Mouse (Mus musculus) lung, postnatal 14 days (tissue): ENCODE measurements around the gene Cabin1.

Experiments used
- DNase-seq: peaks from one replicate; pipeline ENCODE4 v3.0.0; 2021

Gene Cabin1

GRCm38 (mm10) chr10:75766856-75767255 lies 2.7 kb upstream of the Cabin1 start:
- DNase-seq, result no peak

DNA sequence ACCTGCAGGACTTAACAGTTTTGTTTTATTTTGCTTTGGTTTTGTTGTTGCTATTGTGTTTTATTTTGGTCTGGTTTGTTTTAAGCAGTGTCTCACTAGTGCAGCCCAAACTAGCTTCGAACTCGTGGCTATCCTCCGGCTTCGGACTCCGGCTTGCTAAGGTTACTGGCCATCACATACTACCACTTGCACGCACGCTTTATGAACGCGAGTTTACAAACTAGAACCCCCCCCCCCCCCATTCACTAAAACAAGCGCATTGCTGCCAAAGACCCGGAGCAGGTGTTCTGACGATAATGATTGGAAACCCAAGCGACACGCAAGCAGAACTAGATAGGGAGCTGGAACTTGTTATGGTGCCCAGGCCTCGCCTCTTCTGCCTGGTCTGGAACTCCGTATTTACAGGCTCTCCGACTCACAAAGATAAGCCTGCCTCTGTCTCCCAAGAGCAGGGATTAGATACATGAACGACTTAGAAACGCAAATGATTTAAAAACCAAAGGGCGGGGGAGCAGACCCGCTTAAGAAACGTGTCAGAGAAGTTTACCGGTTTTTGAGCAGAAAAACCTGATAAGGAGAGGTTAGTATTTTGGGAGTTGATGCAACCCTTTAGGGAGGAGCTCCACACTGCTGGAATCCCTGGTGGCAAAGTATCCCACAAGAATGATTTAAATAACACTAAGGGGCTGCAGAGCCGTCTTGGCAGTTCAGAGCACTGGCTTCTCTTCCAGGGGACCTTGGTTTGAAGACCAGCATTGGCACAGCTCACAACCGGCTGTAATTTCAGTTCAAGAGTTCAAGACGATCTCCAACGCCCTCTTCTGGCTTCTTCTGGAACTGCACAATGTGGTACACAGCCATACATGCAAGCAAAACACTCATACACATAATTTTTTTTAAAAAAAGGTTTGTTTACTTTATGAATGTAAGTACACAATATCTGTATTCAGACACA lies 655 bp upstream of the Cabin1 start:
- DNase-seq, result peak; percentile 80

GRCm38 (mm10) chr10:75762413-75762812 lies 1.7 kb downstream of the Cabin1 start:
- no peak for DNase-seq

DNA sequence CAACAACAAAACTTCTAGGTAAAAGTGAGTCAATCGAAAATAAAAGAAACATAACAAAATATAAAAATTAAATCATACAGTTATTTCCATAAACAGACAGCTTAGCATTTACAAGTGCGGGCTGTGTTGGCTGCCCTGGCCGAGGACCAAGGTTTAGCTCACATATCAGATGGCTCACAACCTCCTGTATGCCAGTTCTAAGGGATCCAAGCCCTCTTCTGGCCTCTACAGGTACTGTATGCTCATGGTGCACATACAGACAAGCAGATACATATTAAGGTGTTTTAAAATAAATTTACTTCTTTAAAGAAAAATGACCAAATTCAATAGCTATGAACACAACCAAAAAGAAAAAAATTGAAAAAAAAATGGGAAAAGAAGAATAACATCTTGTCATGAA lies 3.8 kb downstream of the Cabin1 start:
- no peak for DNase-seq

- no peak for DNase-seq
Measured at GRCm38 (mm10) chr10:75756719-75757118, 7.4 kb downstream of the Cabin1 start.

GRCm38 (mm10) chr10:75744017-75744416 lies 20.1 kb downstream of the Cabin1 start:
- DNase-seq, result peak; percentile 89

DNA sequence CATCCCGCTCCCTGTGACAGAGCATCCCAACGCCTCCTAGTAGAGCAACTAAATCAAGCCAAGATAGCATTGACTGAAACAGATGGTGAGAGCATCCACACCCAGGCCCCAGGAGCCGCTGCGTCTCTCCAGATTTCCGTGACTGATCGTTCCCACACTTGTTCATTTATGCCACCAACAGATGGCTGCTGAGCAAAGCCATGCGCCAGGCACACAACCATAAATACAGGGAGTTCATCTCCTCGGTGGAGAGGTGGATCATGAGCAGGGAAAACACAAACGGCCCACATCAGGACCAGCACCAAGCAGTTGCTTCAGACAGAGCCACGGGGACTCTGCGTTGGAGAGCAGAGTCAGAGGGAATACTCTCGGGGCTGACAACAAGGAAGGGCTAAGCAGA lies 20.8 kb downstream of the Cabin1 start:
- no peak for DNase-seq

DNA sequence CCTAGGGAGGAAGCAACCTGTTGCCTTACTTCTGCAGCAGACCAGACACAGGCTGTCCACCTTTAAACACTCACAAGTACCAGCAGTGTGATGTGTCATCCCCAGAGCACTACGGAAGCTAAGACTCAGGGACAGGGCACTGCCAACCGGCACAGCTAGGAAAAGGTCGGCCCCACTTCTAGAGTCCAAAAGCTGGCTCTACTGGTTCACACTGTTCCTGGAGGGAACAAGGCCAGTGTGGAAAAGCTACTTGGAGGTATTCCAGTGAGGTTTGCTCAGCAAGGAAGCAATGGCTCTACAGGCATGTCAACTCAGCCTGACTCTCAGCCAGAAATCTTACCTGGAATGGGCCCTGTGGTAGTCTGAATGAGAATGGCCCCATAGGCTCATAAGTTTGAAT lies 23.3 kb downstream of the Cabin1 start:
- DNase-seq, result no peak

DNA sequence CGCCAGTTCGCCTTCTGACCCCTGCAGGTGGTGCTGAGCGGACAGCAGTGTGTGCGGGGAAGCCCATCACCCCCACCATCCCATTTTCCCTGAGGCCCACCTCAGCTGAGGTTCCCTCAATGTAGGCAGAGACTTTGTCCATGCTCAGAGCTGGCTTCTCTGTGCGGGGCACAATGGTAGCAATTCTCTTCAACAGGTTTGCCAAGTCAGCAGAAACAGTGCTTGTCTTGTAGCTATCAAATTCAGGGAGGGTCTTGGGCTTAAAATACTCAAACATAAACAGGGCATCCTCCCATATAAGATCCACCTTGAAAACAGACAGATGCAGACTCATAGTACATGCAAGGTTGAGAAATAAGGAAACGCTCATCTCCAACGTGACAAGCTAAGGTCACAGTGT lies 38.7 kb downstream of the Cabin1 start:
- DNase-seq, result no peak

- no peak for DNase-seq
Measured at GRCm38 (mm10) chr10:75720215-75720614, 43.9 kb downstream of the Cabin1 start.

- no peak for DNase-seq
Measured at GRCm38 (mm10) chr10:75714795-75715194, 49.3 kb downstream of the Cabin1 start.

GRCm38 (mm10) chr10:75713026-75713425 lies 51.1 kb downstream of the Cabin1 start:
- DNase-seq, result no peak

DNA sequence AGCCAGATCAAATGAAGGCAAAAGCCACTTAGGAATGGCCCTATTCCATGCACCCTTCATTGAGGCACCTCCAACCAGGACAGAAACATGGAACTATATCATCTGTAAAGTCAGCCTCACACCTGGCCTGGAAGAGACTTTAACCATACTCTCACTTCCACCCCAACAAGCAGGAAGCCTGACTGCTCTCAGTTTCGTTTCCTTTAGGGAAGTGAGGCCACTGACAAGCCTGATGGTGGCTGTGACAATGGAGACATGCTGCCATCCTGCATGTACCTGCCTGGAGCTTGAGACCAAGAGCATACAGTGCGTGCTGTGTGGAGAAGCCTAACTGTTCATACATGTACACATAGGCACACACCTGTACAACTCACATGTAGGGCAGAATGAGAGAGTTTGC lies 53.9 kb downstream of the Cabin1 start:
- no peak for DNase-seq

GRCm38 (mm10) chr10:75709261-75709660 lies 54.9 kb downstream of the Cabin1 start:
- DNase-seq, result no peak

- peak; percentile 32 for DNase-seq
Measured at GRCm38 (mm10) chr10:75708633-75708992, 55.5 kb downstream of the Cabin1 start.

DNA sequence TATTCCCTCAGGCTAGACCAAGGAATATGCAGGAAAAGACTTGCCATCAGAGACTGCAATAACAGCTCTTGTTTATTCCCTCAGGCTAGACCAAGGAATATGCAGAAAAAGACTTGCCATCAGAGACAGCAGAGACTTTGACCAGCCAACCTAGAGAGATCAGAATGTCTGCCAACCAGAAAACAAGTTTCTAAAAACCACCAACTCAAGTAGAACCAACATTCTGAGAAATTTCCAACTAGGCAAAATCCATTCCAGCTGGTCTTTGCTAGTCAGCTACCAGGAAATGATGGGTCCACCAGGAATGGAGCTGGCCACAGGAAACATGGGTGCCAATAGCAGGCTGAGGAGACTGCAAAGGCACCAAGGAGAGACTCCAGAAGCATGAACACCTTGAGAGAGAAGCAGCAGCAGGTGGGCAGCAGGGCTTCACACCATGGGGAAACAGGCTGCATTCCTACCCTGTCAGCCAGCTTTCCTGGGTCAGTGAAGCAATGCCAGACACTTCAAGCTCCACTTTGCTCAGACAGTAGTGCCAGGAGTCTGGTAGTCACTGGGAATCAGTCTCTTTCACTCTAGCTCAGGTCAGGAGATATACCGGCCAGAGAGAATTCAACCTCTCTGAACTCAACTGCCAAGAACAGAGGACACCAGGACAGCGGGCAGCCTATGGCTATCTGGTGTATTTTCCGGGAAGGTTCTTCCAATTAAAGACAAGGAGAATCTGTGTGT lies 56.1 kb downstream of the Cabin1 start:
- no peak for DNase-seq

- no peak for DNase-seq
Measured at GRCm38 (mm10) chr10:75706632-75707216, 57.4 kb downstream of the Cabin1 start.

DNA sequence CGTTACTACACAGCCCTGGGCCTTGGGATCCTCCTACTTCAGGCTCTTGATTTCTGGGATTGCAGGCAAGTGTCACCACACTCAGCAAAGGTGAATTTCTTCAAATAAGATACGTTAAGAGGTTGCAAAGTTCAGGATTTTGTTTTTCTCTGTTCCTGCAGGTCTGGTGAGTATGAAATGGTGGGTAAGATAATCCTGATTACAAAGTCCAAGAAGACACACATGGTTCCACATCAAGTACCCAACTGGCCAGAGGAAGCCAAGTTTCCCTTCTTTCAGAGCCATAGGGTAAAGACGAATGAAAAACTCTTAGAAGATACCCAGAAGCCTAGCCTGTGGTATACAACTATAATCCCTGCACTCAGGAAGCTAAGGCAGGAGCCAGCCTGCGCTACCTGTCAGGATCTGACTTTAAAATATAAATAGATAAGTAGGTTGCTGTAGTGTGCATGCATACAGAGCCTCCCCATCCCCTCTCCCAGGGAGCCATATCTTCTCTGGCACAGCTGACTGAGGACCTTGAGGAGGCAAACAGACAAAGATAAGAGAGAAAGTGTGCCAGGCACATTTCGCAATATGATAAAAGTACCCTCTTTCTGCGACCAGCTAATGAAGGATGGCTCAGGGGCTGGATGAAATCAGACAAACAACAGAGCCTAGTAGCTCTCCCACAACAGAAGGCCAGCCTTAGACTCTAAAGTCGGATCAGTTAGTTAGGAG lies 58.3 kb downstream of the Cabin1 start:
- DNase-seq, result no peak

GRCm38 (mm10) chr10:75704212-75705185 lies 59.6 kb downstream of the Cabin1 start:
- DNase-seq, result peak; percentile 83

GRCm38 (mm10) chr10:75703504-75703903 lies 60.6 kb downstream of the Cabin1 start:
- peak; percentile 33 for DNase-seq

DNA sequence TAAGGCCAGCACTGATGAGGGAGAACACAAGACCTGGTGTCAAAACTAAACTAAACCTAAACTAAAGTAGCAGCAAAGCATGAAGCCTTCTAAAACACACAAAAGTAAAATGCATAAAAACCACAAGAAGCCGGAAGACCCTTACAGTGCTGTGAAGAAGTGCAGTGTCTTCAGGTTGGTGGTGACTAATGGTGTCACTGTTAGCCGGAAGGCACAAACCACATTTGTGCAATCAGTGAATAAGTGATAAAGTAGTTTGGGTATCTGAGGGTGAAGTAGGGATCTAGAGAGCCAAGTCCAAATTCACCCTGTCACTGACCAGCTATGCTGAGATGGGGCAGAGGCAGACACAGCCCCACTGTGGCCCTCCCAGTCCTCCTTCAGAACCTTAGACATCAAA lies 61.6 kb downstream of the Cabin1 start:
- no peak for DNase-seq

DNA sequence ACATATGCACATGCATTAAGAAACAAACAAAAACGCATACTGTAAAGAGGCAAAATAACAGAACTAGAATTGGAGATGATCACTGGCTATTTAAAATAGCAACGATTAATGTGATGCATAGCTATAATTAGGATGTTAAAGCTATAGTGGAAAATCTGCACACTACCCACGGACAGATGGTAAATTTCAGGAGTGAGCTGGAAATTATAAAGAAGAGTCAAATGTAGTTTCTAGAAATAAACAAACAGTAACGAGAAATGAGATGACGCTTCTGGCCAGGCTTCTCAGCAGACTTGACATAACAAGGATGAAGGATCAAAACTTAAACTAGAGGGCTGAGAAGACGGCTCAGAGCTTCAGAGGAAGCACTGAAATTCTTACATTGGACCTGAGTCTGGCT lies 62.9 kb downstream of the Cabin1 start:
- DNase-seq, result no peak
